Mouse (Mus musculus): ENCODE measurements around the gene Tspyl1. TPM values are rescaled to one million over a fixed set of nuclear protein-coding genes. Genes with fewer than 3 reads are reported as not detected.
A peak's percentile ranks its signal among the peaks of the same experiment; 100 is the strongest.
"Not testable (repeated sequence)": the region's sequence is repeated elsewhere in the genome, so short reads cannot be mapped to it uniquely, and the experiment has no call there.

Gene Tspyl1
- 100 to 1,000 TPM; 175 to 185 TPM for total RNA-seq (2021)
- long read RNA-seq, experiment 1, transcript Tspyl1-201 (1 exons, 3,086 nt): major isoform, 373 of 373 reads
- long read RNA-seq, experiment 1, partial matches to known transcripts: 0 of 373 reads
- long read RNA-seq, experiment 1, other reads (novel, unspliced or antisense): 0 of 373 reads
- long read RNA-seq, experiment 2, transcript Tspyl1-201 (1 exons, 3,086 nt): major isoform, 265 of 265 reads
- long read RNA-seq, experiment 2, partial matches to known transcripts: 0 of 265 reads
- long read RNA-seq, experiment 2, other reads (novel, unspliced or antisense): 0 of 265 reads

DNA sequence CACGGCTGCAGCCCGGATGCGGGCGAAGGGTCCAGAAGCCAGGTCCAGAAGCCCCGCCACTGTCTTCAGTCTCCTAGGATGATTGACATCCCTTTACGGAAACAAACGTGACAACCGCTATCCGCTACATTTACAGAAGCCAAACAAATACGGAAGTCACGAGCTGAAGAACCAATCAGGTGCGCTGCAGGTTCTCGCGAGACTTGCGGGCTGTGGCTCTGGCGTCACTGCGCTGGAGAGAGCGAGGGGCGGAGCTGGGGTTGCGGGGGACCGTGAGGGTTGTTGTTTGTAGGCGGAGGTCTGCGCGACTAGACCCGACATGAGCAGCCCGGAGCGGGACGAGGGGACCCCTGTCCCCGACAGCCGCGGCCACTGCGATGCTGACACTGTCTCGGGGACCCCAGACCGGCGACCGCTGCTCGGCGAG lies at the start of gene Tspyl1:
Tspyl1 (plus strand) TSS at position 229 of the 427 bp plus-strand sequence.
- DNase-seq (ENCODE audit: low spot score in 2 of 2): peak; percentile 97 to 99

DNA sequence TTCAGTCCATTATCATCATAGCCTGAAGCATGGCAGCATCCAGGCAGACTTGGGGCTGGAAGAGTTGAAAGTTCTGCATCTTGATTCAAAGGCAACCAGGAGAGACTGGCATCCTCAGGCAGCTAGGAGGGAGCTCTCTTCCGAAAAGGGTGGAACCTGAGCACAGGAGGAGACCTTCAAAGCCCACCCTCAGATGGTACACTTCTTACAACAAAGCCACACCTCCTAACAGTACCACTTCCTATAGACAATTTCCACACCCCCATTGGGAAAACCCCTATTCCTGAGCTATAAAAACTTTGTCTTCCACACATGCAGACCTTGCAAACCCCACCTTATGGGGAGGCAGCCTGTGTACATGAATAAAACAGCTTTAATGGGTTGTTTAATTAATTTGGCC lies 48.6 kb upstream of the Tspyl1 start:
- DNase-seq (ENCODE audit: low spot score in 2 of 2): no peak

GRCm38 (mm10) chr10:34233931-34234745 lies 47.9 kb upstream of the Tspyl1 start:
- no peak for DNase-seq (ENCODE audit: low spot score in 2 of 2)

- DNase-seq (ENCODE audit: low spot score in 2 of 2): no peak
Measured at GRCm38 (mm10) chr10:34235384-34235783, 46.6 kb upstream of the Tspyl1 start.

- no peak for DNase-seq (ENCODE audit: low spot score in 2 of 2)
Measured at GRCm38 (mm10) chr10:34236569-34236968, 45.4 kb upstream of the Tspyl1 start.

GRCm38 (mm10) chr10:34238536-34238935 lies 43.5 kb upstream of the Tspyl1 start:
- DNase-seq (ENCODE audit: low spot score in 2 of 2): no peak

GRCm38 (mm10) chr10:34244745-34245144 lies 37.2 kb upstream of the Tspyl1 start:
- DNase-seq (ENCODE audit: low spot score in 2 of 2): no peak

- no peak for DNase-seq (ENCODE audit: low spot score in 2 of 2)
Measured at GRCm38 (mm10) chr10:34246106-34246505, 35.9 kb upstream of the Tspyl1 start.

DNA sequence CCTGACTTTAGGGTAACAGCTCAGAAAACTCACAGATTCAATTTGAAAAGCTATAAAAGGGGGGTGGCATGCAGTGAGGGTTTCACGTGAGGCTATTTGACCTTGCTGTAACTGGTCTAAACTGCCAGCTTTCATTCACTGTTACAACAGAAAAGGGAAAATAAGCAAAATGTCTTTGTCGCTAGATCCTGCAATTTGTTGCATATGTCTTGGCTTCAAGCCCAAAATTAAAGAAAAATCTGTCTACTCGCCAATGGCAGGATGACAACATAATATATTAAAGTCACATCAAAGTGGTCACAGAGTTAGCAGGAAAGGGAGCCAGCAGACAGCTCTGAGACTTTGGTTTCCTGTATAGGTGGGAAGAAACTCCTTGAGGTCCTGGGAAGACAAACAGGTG lies 34.2 kb upstream of the Tspyl1 start:
- DNase-seq (ENCODE audit: low spot score in 2 of 2): no peak

- DNase-seq (ENCODE audit: low spot score in 2 of 2): no peak
Measured at GRCm38 (mm10) chr10:34249594-34249993, 32.4 kb upstream of the Tspyl1 start.

DNA sequence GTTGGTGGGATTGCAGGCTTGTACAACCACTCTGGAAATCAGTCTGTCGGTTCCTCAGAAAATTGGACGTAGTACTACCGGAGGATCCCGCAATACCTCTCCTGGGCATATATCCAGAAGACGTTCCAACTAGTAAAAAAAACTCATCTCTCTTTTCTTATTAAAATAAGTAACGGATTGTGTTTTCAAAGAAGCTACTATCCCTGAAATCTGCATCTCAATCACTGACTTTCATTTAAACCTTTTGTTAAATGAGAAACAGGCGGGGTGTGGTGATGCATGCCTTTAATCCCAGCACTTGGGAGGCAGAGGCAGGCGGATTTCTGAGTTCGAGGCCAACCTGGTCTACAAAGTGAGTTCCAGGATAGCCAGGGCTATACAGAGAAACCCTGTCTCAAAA lies 29.2 kb upstream of the Tspyl1 start:
- not testable (repeated sequence) for DNase-seq (ENCODE audit: low spot score in 2 of 2)

DNA sequence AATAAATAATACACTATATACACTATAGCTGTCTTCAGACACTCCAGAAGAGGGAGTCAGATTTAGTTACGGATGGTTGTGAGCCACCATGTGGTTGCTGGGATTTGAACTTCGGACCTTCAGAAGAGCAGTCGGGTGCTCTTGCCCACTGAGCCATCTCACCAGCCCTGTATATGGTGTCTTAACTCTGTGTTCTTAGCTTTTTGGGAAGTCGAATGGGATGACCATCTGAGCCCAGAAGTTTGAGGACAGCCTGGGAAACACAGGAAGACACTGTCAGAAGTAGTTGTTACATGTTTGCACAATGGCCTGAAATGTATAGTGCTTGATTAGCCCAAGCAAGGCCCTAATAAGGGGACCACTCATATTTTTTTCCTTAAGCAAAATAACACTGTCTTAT lies 16.9 kb upstream of the Tspyl1 start:
- DNase-seq (ENCODE audit: low spot score in 2 of 2): no peak

DNA sequence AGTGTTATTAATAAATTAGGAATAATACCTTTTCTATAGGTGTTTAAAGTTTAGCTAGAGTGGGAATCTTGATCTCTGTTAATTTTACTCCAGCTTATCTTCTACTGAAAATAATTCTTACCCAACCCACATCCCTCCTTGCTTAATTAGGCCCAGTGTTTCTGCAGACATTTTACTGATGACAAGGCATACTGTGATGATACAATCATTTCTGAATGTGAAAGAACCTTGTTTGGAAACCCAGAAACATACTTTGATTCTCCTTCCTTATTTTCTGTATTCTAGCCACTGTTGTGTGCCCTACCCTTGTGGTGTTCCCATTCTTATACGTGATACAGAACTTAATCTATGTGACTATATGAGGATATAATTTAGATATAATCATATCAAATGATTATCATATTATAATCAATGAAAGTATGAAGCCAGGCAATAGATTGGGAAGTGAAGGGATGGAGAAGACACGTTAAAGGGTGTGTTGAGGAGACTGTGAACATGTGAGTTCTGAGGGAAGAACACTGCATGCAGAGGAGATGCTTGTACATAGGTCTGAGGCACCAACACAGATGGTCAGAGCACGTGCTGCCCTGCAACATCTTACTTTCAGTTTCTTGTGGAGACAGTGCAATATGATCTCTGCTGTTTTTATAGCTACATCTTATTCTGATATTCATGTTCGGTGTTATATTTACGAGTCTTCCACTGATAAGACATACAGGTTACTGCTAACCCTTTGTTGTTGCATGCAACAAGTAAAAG lies 14.5 kb upstream of the Tspyl1 start:
- DNase-seq (ENCODE audit: low spot score in 2 of 2): no peak

GRCm38 (mm10) chr10:34271681-34272080 lies 10.3 kb upstream of the Tspyl1 start:
- peak in 1 of 2 experiments; percentile 16 for DNase-seq (ENCODE audit: low spot score in 2 of 2)

DNA sequence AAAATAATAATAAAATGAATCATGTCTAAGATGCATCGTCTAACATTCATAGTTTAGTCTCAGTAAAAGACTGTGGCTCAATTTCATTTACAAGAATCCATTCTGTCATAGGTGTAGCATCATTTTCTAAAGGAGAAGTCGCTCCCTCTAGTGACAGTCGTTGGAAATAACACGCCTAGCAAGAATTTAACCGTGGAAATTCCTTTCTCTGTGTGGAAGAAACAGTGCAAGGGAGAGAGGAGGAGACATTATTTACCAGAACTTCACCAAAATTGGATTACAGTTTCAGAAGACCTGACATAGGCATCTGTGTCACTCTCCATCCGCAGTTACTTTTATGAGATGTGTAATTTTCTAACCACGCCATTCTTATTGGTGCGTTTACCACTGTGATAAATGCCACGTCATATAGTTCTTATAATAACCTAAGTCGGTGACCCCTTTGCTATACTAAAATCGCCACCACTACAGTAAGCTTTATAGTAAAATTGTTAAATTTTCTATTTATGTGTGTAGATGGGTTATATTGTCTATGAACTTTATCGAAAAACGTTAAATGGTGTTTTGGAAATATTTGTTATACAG lies 1.3 kb upstream of the Tspyl1 start:
- DNase-seq (ENCODE audit: low spot score in 2 of 2): peak in 1 of 2 experiments; percentile 50

DNA sequence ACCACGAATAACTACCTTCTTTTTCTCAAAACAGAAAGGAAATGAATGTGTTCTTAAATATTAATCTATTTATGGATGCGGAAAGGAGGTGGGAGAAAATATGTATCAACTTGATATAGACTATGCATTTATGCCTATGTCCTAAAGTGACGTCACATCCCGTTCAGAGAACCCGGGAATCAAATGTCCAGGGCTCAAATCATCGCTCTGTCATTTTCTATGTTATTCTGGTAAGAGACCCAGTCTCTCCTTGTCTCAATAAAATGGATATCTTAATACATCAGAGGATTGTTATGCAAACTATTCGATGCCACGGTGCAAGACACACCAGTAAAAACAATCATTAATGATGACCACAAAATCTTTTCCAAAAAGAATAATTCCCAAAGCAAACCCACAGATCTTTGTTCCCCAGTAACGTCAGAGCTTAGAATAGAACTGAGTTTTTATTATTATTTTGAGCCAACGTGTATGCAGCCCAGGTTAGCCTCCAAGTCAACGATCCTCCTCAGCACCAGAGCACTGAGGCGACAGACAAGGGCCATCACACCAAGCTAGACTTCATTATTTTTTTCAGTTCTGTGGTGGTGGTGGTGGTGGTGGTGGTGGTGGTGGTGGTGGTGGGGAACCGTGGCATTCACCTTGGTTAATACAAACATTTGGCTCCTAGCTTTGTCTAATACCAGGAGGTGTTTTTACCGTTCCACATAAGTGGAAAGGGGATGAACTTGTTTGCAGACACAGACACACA lies 604 bp upstream of the Tspyl1 start:
- no peak for DNase-seq (ENCODE audit: low spot score in 2 of 2)

- peak; percentile 44 to 51 for DNase-seq (ENCODE audit: low spot score in 2 of 2)
Measured at GRCm38 (mm10) chr10:34282420-34283238, 639 bp downstream of the Tspyl1 start.

DNA sequence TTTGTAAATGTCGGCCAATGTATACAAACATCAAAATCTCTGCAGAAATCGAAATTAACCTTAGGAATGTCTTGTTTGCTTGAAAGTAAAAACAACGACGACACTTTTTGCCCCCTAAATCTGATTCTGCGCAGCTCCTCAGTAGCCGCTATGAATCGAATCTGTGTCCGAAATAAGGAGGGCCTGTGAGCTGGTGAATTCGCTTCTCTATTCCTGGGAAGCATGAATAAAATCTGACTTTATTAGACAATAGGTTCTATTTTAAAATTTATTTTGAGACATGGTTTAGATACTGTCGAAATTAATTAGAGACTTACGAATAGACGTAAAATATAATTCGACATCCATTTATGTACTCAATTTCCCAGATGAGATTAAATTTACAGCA lies 14.9 kb downstream of the Tspyl1 start:
- DNase-seq (ENCODE audit: low spot score in 2 of 2): no peak

DNA sequence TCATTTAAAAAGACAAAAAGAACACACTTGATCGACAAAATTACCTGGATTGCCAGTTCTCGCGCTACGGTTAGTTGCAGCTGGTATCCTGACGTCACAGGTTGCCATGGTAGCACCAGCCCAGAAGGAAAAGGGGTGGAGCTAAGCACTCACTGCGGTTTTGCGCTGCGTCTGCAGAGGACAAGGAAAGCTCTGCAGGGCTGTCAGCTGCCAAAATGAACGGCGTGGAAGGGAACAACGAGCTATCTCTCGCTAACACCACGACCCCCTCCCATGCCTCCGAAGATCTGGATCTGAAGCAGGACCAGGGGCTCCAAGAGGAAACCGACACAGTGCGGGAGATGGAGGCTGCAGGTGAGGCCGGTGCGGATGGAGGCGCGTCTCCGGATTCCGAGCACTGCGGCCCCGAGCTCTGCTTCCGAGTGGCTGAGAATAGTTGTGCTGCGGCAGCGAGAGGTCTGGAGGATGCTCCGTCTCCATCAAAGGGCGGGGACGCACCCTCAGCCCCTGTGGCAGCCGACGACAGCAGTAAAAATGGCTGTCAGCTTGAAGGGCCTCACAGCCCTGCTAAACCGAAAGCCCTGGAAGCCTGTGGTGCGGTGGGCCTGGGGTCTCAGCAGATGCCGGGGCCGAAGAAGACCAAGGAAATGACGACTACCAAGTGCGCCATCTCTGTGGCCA lies 15.4 kb downstream of the Tspyl1 start, which contains the start of gene Tspyl4:
Tspyl4 (plus strand) TSS at position 144 of the 681 bp plus-strand sequence.
- peak; percentile 94 to 97 for DNase-seq (ENCODE audit: low spot score in 2 of 2)
